Comparison of ENCODE assay signal across 11 mouse cellular contexts in genomic region chr10:22699487-22700335, GRCm38 (mm10). TPM values are rescaled to one million over a fixed set of nuclear protein-coding genes. Genes with fewer than 3 reads are reported as not detected.
DNase-seq lines count a peak whose midpoint lies in the region; ATAC-seq and TF ChIP-seq lines count a peak whose summit lies in the region.
"Had no signal": no experiment of that assay in that cellular context is flagged by ENCODE, and none has a peak within 500 bp of the region (broad histone marks: within the 10 kb centered on the region; RNA-seq: fewer than 3 reads in every experiment).

No protein-coding gene starts in this region.

- no peaks in the 10 kb centered on the region for H3K79me2 ChIP-seq in myocyte (ENCODE audit: control insufficient read depth, insufficient read depth)

- no peak overlapping the region for H3K4me3 ChIP-seq in lung, embryonic 14.5 days (ENCODE audit: low read depth, low read length)
- H3K4me3 ChIP-seq in myocyte = no peak overlapping the region

- WGBS in lung, embryonic 14.5 days = 63% methylated on average over 19 of the region's 19 CpGs

- H3K9ac ChIP-seq in lung, embryonic 14.5 days = no peak overlapping the region

- TF ChIP-seq POLR2A in myocyte (IDR thresholded peaks at IDR 0.05; ENCODE audit: insufficient read length, low read depth) = peak; percentile 26

- peaks cover 24% of the 10 kb centered on the region; the same call in 1 of the 2 replicates for H3K36me3 ChIP-seq in lung, embryonic 14.5 days (ENCODE audit: insufficient read depth)
- peaks cover 9% of the 10 kb centered on the region for H3K36me3 ChIP-seq in myocyte (ENCODE audit: control insufficient read depth, insufficient read depth)

- no peak for DNase-seq in frontal cortex, adult 2 months (ENCODE audit: extremely low spot score in 1 of 2, low spot score in 1 of 2)
- peak; percentile 24 for DNase-seq in lung, embryonic 14.5 days
- no peak for DNase-seq in lung, postnatal 36 days
- no peak for DNase-seq in layer of hippocampus, postnatal 10 days (ENCODE audit: low spot score in 2 of 2)
- DNase-seq in gastrocnemius, postnatal 4 days (ENCODE audit: low spot score in 2 of 2) = no peak
- DNase-seq: adrenal gland, postnatal 14 days; left cerebral cortex, postnatal 4 days; right cerebral cortex, postnatal 4 days had no signal

- H3ac ChIP-seq in myocyte (ENCODE audit: control insufficient read depth, insufficient read length) = no peak overlapping the region

- no peak overlapping the region for H3K4me2 ChIP-seq in lung, embryonic 14.5 days
- H3K4me2 ChIP-seq in myocyte (ENCODE audit: low read depth) = no peak overlapping the region

- TF ChIP-seq CTCF in lung, embryonic 14.5 days (IDR thresholded peaks at IDR 0.05; ENCODE audit: low read depth) = no peak

- H3K27ac ChIP-seq in lung, embryonic 14.5 days (ENCODE audit: low read depth) = no peak overlapping the region

- ATAC-seq in frontal cortex, adult (ENCODE audit: low TSS enrichment) = 0 out of 2 replicates have a peak, but pooled peaks have one; percentile 8
- ATAC-seq in lung, embryonic 14.5 days (ENCODE audit: insufficient read depth) = no peak
- ATAC-seq in common myeloid progenitor, adult 5-6 weeks (replicated peaks; ENCODE audit: low read depth, poor library complexity, severe bottlenecking) = peak; percentile 95

- H3K4me1 ChIP-seq in lung, embryonic 14.5 days (ENCODE audit: insufficient read depth) = no peaks in the 10 kb centered on the region

- no peaks in the 10 kb centered on the region for H3K27me3 ChIP-seq in lung, embryonic 14.5 days (ENCODE audit: insufficient read depth, low read length)
- H3K27me3 ChIP-seq in myocyte (ENCODE audit: control insufficient read depth, insufficient read depth, insufficient read length) = no peaks in the 10 kb centered on the region

- no peaks in the 10 kb centered on the region for H3K9me3 ChIP-seq in lung, embryonic 14.5 days (ENCODE audit: low read depth, low read length)

TF ChIP-seq in myocyte, 11 proteins besides CTCF, POLR2A, EP300 and RAD21:
- TF ChIP-seq POLR2AphosphoS2 (IDR thresholded peaks at IDR 0.05; ENCODE audit: insufficient read length, low read depth) (peak; percentile 68), MYOG (IDR thresholded peaks at IDR 0.05; ENCODE audit: control insufficient read depth in 1 of 3, insufficient read depth in 1 of 3, insufficient read length in 2 of 3, low read depth in 2 of 3) (peak in 1 of 3 experiments; percentile 11), TCF3 (IDR thresholded peaks at IDR 0.05; ENCODE audit: insufficient read length, low read depth) (no peak), MAX (IDR thresholded peaks at IDR 0.05; ENCODE audit: low read depth) (no peak), MYOD1 (IDR thresholded peaks at IDR 0.05; ENCODE audit: control insufficient read depth in 1 of 3, insufficient read length in 2 of 3, low read depth in 2 of 3) (peak in 1 of 3 experiments; percentile 30)

RNA-seq across cellular contexts. Expression of gene Tbpl1, which starts 32.0 kb away (rescaled TPM):
- 42.5 and 46.6 TPM in 2 replicates for polyA plus RNA-seq in frontal cortex, adult 2 months (2012; rRNA removed)
- 60.8 and 63.5 TPM in 2 replicates for polyA plus RNA-seq in lung, embryonic 14.5 days (2014; fragmentation: Nextera tagmentation; extraction: Ambion mirVana)
- total RNA-seq in common myeloid progenitor, adult 5-6 weeks (2017) = 29.1 and 31.2 TPM in 2 replicates
- polyA plus RNA-seq in myocyte (2012; fragmentation: generic; extraction: Trizol) = 72.5 TPM
- 10 to 100 TPM; 58.9 to 61.9 TPM for total RNA-seq in layer of hippocampus, postnatal 10 days (2021)
- 10 to 100 TPM; 28.0 to 37.6 TPM for total RNA-seq in gastrocnemius, postnatal 4 days (2021)

RNA-seq across cellular contexts. Expression of gene Slc2a12, which starts 54.9 kb away (rescaled TPM):
- 1.3 and 1.9 TPM in 2 replicates for polyA plus RNA-seq in frontal cortex, adult 2 months (2012; rRNA removed)
- polyA plus RNA-seq in lung, embryonic 14.5 days (2014; fragmentation: Nextera tagmentation; extraction: Ambion mirVana) = 1.1 and 1.3 TPM in 2 replicates
- total RNA-seq in common myeloid progenitor, adult 5-6 weeks (2017) = not detected in 2 replicates
- 0.01 TPM for polyA plus RNA-seq in myocyte (2012; fragmentation: generic; extraction: Trizol)
- 1 to 10 TPM; 3.5 to 4.7 TPM for total RNA-seq in layer of hippocampus, postnatal 10 days (2021)
- 10 to 100 TPM; 13.0 to 13.2 TPM for total RNA-seq in gastrocnemius, postnatal 4 days (2021)
